Mouse (Mus musculus): ENCODE measurements around the gene Scaper.

DNA sequence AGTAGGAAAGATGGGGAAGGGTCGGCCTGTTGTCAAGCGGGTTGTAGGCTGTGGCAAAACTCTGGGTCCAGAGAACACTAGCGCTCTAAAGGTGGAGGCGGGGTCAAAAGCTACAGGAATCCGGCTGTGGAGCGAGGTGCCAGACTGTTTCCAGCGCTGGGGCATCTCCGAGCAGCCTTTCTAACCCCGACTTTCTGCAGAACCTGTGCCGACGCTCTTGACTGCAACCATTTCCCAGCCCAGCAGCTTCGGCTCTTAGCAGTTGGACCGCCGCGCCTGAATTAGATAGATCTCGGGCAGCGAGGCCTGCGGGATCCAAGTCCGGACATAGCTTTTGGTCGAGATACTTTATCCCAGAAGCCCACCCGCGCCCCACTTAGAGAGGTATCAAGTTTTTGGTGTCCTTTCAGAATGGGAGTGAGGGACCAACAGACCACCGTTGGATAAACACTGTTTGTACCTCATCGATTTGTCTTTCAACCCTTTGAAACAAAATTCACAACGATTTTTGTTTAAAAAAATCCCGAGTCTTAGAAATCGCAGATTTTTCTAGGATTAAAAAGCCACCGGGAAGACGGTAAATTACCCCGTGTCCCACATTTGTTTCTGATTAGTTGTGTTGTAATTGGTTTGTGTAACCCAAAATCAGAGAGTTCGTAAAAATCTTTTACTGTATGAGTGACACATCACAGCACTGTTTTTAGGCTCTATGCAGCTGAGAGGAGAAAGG, 398.1 kb downstream of the Scaper start:
- TF ChIP-seq EP300 (IDR thresholded peaks at IDR 0.05; ENCODE audit: low read depth) (no peak), CTCF (IDR thresholded peaks at IDR 0.05; ENCODE audit: low read depth) (no peak)

All from liver, embryonic 14.5 days (tissue).